Mouse (Mus musculus) lung, embryonic 16.5 days (tissue): ENCODE data around the gene Kdm1a. TPM values are rescaled to one million over a fixed set of nuclear protein-coding genes. Genes with fewer than 3 reads are reported as not detected.

ENCODE experiments used
- ATAC-seq: fragments of 200-750 bp; cut with Nextera tagmentation; 2 replicates; pipeline ENCODE4 v1.8.0; 2017; ENCODE audit warnings: low read depth, mild to moderate bottlenecking, moderate library complexity
- H3K27ac ChIP-seq: fragments of 300-500 bp; sonication (generic); 2 replicates; pipeline ENCODE4 v1.5.1; 2014; ENCODE audit warnings: mild to moderate bottlenecking, control low read depth, low read length
- H3K27me3 ChIP-seq: fragments of 300-500 bp; sonication (generic); 2 replicates; pipeline ENCODE4 v1.6.1; 2014; ENCODE audit warnings: low read depth, low read length, mixed read lengths; ENCODE audit not compliant: control insufficient read depth, insufficient read depth
- H3K36me3 ChIP-seq: fragments of 300-500 bp; sonication (generic); 2 replicates; pipeline ENCODE4 v1.6.1; 2014; ENCODE audit warnings: low read length; ENCODE audit not compliant: control insufficient read depth, insufficient read depth
- H3K4me1 ChIP-seq: fragments of 300-500 bp; sonication (generic); replicated peaks from 2 replicates; pipeline ENCODE4 v1.6.1; 2014; ENCODE audit warnings: low read length, mixed read lengths; ENCODE audit not compliant: control insufficient read depth, insufficient read depth
- H3K4me2 ChIP-seq: fragments of 300-500 bp; sonication (generic); 2 replicates; pipeline ENCODE4 v1.6.1; 2014; ENCODE audit warnings: low read depth, low read length, control low read depth
- H3K4me3 ChIP-seq: fragments of 300-500 bp; sonication (generic); 2 replicates; pipeline ENCODE4 v1.5.1; 2014; ENCODE audit warnings: mild to moderate bottlenecking, low read length, control low read depth
- H3K9ac ChIP-seq: fragments of 300-500 bp; sonication (generic); 2 replicates; pipeline ENCODE4 v1.6.1; 2014; ENCODE audit warnings: low read length, control low read depth
- H3K9me3 ChIP-seq: fragments of 300-500 bp; sonication (generic); 2 replicates; pipeline ENCODE4 v1.6.1; 2016; ENCODE audit warnings: low read length; ENCODE audit not compliant: control insufficient read depth
- WGBS: fragments of 180-500 bp; shearing (Covaris S2); extraction: QIAGEN DNeasy Blood & Tissue Kit; methylation state at CpG from one replicate; pipeline ENCODE4 v1.1.7; 2014; 5-methylcytosine and 5-hydroxymethylcytosine counted together
- polyA plus RNA-seq: library from polyadenylated mRNA; unstranded; fragments of >200 nt; fragmentation: Nextera tagmentation; extraction: Ambion mirVana; gene quantifications from 2 replicates; pipeline ENCODE4 v1.2.1, GENCODE M21; 2015

The Kdm1a gene
- polyA plus RNA-seq, 1 experiment from 2014 or later, result 24.9 TPM

DNA sequence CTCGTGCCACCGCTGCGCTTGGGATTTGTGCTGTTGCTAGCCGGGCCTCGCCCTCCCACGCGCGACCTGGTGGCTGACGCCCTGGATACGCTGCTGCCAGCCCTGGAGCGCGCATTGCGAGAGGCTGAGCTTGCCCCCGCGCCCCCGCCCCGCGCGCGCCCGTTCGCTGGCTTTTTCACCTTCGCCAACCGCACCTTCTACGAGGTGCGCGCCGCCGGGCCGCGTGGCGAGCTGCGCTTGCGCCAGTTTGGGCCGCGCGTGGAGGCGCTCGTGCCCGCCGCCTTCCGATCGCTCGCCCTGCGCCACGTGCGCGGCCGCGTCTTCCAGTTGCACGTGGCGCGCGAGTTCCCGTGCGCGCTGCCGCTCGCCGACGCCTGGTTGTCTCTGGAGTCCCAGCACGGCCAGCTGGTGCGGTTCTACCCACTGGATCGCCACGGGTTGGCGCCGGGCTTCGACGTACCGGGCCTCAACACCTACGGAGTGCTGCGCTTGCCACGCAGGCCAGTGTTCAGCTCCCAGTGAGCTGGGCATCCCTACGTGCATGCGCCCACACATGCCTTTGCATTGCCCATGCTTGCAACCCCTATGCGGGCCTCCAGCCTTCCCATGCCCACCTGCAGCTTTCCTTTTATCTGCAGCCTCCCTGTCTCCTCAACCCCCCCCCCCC is 35.2 kb upstream of the Kdm1a start:
- peaks cover 31% of the 10 kb centered on the region for H3K27me3 ChIP-seq

DNA sequence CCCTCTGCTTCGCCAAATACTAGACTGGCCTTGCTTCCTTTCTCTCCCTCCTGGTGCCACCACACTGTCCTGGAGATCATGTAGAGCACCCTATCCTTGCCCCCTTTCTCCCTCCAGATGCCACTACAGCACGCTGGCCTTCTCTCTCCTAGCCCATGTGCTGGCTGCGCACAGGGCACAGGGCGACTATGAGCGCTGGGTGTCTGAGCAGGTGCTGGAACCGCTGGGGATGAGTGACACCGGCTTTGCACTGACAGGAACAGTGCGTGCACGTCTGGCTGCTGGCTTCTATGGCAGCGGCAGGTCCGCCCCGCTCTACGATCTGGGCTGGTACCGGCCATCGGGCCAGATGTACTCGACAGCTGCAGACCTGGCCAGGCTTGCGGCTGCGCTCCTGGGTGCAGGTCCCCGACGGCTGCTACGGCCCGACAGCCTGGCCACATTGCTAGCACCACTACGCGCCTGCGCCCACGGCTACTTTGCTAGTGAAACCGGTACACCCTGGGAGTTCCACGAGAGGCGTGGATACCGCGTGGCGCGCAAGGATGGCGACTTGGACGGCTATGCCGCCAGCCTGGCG is 34.5 kb upstream of the Kdm1a start:
- 0 out of 2 replicates have a peak, but pooled peaks have one; percentile 8 for ATAC-seq
- peaks cover 9% of the 10 kb centered on the region for H3K4me1 ChIP-seq
- H3K27ac ChIP-seq, result no peak overlapping the region
- peak overlapping the region; percentile 56 for H3K4me3 ChIP-seq
- 15% methylated on average over 37 of the region's 37 CpGs for WGBS
- peak overlapping the region; percentile 97 for H3K4me2 ChIP-seq
- peaks cover 31% of the 10 kb centered on the region for H3K27me3 ChIP-seq
- H3K9ac ChIP-seq, result peak overlapping the region; percentile 21; the same call in 1 of the 2 replicates
- H3K9me3 ChIP-seq, result no peaks in the 10 kb centered on the region
- no peaks in the 10 kb centered on the region for H3K36me3 ChIP-seq

More for the DNA sequence above, 35.2 kb upstream of the Kdm1a start:
- ATAC-seq, result peak; percentile 39; the same call in 1 of the 2 replicates
- Histone ChIP-seq H3K9ac (peak overlapping the region; percentile 21; the same call in 1 of the 2 replicates), H3K4me3 (peak overlapping the region; percentile 56), H3K36me3 (no peaks in the 10 kb centered on the region), H3K4me2 (peak overlapping the region; percentile 97), H3K9me3 (no peaks in the 10 kb centered on the region), H3K4me1 (peaks cover 9% of the 10 kb centered on the region), H3K27ac (no peak overlapping the region)
- 2% methylated on average over 67 of the region's 76 CpGs for WGBS

DNA sequence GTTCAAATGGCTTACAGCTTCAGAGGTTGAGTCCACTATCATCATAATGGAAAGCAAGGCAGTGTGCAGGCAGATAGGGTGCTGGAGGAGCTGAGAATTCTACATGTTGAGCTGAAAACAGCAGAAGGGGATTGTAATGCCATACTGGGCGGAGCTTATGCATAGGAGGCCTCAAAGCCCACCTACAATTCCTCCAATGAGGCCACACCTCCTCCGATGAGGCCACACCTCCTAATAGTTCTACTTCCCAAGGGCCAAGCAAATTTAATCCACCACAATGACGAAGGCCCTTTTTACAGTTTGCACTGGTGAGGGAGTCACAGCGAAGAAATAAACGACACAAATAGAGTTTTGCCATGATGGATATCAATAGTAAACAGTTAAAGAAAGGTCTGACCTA is 34.0 kb upstream of the Kdm1a start:
- Histone ChIP-seq H3K4me3 (no peak overlapping the region), H3K36me3 (no peaks in the 10 kb centered on the region), H3K4me2 (no peak overlapping the region), H3K27ac (no peak overlapping the region), H3K9ac (no peak overlapping the region), H3K4me1 (peaks cover 9% of the 10 kb centered on the region), H3K27me3 (peaks cover 31% of the 10 kb centered on the region), H3K9me3 (no peaks in the 10 kb centered on the region)
- WGBS, result 51% methylated on average over 5 of the region's 5 CpGs
- no peak for ATAC-seq

DNA sequence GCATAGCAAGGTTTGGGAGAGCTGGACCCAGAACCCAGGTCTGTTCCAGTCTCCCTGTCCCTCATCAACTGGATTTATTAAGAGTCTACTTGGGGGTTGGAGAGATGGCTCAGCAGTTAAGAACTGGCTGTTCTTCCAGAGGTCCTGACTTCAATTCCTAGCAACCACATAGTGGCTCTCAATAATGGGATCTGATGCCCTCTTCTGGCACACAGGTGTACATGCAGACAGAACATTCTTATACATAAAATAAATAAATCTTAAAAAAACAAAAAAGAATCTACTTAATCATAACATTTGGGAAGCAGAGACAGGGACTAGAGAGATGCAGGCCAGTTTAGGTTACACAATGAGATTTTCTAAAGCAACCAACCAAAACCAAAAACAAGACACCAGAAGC is 33.5 kb upstream of the Kdm1a start:
- no peaks in the 10 kb centered on the region for H3K9me3 ChIP-seq
- no peak overlapping the region for H3K4me2 ChIP-seq
- H3K4me1 ChIP-seq, result peaks cover 13% of the 10 kb centered on the region
- peaks cover 31% of the 10 kb centered on the region for H3K27me3 ChIP-seq
- ATAC-seq, result no peak
- no peak overlapping the region for H3K9ac ChIP-seq
- no peak overlapping the region for H3K27ac ChIP-seq
- no peak overlapping the region for H3K4me3 ChIP-seq
- H3K36me3 ChIP-seq, result no peaks in the 10 kb centered on the region

DNA sequence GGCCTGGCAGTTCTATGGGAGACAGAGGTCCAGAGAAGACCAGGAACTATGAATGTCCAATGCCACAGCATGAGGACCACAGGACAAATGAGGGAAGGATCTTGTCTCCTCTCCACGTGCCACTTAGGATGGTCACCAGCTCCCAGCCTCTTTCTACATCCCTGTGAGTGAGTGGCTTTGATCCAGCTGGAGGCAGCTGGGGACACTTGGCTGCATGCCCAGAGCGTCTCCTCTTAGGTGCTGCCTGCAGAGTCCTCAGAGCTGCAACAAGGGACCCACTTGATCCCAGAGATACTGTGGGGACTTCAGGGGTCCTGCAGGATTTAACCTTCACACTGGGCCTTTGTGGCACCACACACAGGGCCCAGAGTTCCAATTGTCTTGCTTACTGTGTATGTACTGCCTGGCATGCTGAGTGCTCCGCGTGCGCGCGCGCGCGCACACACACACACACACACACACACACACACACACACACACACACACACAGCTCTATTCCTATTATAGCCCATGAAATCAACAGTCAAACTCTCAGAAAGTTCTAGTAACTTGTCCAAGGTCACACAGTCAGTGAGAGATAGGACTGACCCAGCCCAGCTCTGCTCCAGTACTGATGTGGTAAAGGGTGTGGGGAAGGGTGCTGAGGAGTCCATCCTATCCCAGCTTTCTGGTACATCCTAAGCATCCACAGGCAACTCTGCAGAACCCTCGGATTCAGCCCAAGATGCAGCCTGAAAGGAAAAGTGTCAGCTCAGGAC is 28.9 kb upstream of the Kdm1a start:
- H3K4me1 ChIP-seq, result peaks cover 4% of the 10 kb centered on the region; the same call in 1 of the 2 replicates
- H3K27ac ChIP-seq, result no peak overlapping the region
- no peak overlapping the region for H3K4me3 ChIP-seq
- H3K9me3 ChIP-seq, result no peaks in the 10 kb centered on the region
- H3K4me2 ChIP-seq, result no peak overlapping the region
- no peak overlapping the region for H3K9ac ChIP-seq
- 77% methylated on average over 11 of the region's 11 CpGs for WGBS
- H3K27me3 ChIP-seq, result peaks cover 4% of the 10 kb centered on the region
- no peaks in the 10 kb centered on the region for H3K36me3 ChIP-seq
- peak; percentile 31; the same call in 1 of the 2 replicates for ATAC-seq

DNA sequence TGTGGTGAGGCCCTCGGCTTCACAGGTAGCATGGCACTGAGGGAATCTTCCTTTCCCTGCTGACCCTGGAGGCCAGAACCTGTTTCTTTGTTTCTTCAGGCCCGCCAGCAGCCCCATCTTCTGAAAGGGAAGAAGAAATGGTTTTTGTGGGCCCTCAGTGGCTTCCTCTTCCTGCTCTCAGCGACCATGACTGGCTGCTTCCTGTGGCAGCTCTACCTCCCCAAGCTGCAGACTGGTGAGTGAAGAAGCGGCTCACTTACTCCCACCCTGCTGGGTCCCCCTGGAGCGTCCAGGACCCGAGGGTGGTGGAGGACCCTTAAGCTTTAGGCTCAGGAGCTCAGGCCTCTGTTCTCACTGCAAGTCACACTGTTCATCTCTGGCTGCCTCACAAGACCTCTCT is 24.1 kb upstream of the Kdm1a start:
- WGBS, result 67% methylated on average over 6 of the region's 6 CpGs
- Histone ChIP-seq H3K4me1 (peaks cover 4% of the 10 kb centered on the region; the same call in 1 of the 2 replicates), H3K9ac (no peak overlapping the region), H3K4me3 (no peak overlapping the region), H3K9me3 (no peaks in the 10 kb centered on the region), H3K27ac (no peak overlapping the region), H3K36me3 (no peaks in the 10 kb centered on the region), H3K4me2 (no peak overlapping the region), H3K27me3 (no peaks in the 10 kb centered on the region)
- ATAC-seq, result no peak

DNA sequence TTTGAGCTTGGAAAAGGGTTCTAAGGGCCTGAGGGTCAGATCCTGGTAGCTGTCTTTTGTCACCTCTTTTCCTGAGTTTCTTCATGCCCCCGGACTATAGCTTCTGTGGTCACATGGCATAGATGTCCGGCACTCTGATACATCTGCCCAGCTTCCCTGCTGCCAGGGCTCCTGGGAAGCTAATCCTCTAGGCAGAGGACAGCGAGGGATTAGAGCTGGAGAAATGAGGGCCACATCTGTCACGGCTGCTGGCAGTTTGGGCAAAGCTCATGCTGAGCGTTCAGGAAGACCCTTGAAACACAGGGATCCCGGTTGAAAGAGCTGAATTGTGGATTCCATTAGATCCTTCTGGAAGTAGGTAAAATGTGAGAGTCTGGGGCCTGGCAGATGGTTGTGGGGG is 19.9 kb upstream of the Kdm1a start, which contains the start of gene Lactbl1:
Gene Lactbl1 (plus strand): TSS at position 234 of the 400 bp plus-strand sequence.
- Histone ChIP-seq H3K27ac (no peak within 1 kb of the TSS), H3K4me1 (no peaks in the 10 kb centered on the region), H3K4me3 (no peak within 1 kb of the TSS), H3K36me3 (no peaks in the 10 kb centered on the region), H3K27me3 (no peaks in the 10 kb centered on the region), H3K4me2 (no peak within 1 kb of the TSS), H3K9me3 (no peaks in the 10 kb centered on the region), H3K9ac (no peak within 1 kb of the TSS)
- ATAC-seq, result no peak
- 54% methylated on average over 6 of the region's 6 CpGs for WGBS

DNA sequence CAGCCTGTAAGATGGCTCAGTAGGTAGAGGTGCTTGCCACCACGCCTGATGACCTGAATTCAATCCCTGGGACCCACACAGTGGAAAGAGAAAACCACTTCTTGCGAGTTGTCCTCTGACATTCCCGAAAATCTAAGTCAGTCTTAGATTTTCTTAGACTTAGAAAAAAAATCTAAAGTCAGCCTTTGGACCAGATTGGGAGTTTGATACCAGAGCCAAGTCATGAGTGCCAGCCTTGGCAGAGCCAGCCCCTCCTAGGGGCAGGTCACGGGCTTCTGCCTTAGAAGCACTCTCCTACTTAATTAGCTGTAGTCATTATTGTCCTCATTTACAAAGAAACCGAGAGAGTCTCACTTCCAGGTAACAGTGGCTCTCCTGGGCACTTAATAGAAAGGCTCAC is 19.4 kb upstream of the Kdm1a start:
- no peaks in the 10 kb centered on the region for H3K27me3 ChIP-seq
- 46% methylated on average over 5 of the region's 5 CpGs for WGBS
- H3K27ac ChIP-seq, result no peak overlapping the region
- H3K9ac ChIP-seq, result no peak overlapping the region
- ATAC-seq, result no peak
- no peak overlapping the region for H3K4me2 ChIP-seq
- no peak overlapping the region for H3K4me3 ChIP-seq
- no peaks in the 10 kb centered on the region for H3K4me1 ChIP-seq
- H3K9me3 ChIP-seq, result no peaks in the 10 kb centered on the region
- no peaks in the 10 kb centered on the region for H3K36me3 ChIP-seq

DNA sequence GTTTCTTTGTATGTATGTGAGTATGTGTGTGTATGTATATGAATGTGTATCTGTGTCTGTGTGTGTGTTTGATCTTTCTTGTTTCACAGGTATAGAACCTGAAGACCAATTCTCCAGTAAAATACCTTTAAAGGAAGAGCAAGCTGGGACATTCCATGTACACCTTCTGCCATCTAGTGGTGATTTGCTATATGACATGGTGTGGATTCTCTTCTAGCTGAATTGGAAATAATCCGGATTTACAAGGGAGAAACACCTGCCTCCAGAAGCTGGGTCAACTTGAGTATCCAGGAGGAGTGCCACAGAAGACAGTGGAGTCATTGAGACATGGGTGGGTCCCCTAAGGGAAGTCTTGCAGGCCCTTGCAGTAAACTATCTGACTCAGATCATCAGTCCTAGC is 18.8 kb upstream of the Kdm1a start:
- no peaks in the 10 kb centered on the region for H3K9me3 ChIP-seq
- no peak overlapping the region for H3K4me3 ChIP-seq
- 4% methylated on average over 1 of the region's 1 CpGs for WGBS
- H3K27ac ChIP-seq, result no peak overlapping the region
- no peaks in the 10 kb centered on the region for H3K4me1 ChIP-seq
- ATAC-seq, result no peak
- no peaks in the 10 kb centered on the region for H3K27me3 ChIP-seq
- H3K36me3 ChIP-seq, result no peaks in the 10 kb centered on the region
- H3K4me2 ChIP-seq, result no peak overlapping the region
- H3K9ac ChIP-seq, result no peak overlapping the region
